Mouse (Mus musculus) layer of hippocampus, adult 2 months (tissue): Measurements from ENCODE around the gene Galk2. TPM values are rescaled to one million over a fixed set of nuclear protein-coding genes. Genes with fewer than 3 reads are reported as not detected.

Experiments used
- DNase-seq, 2 experiments: peaks; one replicate each; pipeline ENCODE4 v3.0.0; 2022; ENCODE audit warnings: low spot score in 2 of 2
- H3K27ac ChIP-seq: fragments of 200-600 bp; 2 replicates; pipeline ENCODE4 v1.8.1; 2022
- H3K4me3 ChIP-seq: fragments of 200-600 bp; 2 replicates; pipeline ENCODE4 v1.8.1; 2022; ENCODE audit warnings: mild to moderate bottlenecking
- CTCF ChIP-seq: fragments of 200-600 bp; conservative IDR thresholded peaks from 2 replicates; pipeline ENCODE4 v1.8.1; 2022; ENCODE audit warnings: antibody characterized with exemption, mild to moderate bottlenecking, moderate library complexity
- total RNA-seq, 2 experiments: library from RNA; stranded (reverse); gene quantifications; 2 replicates each; pipeline ENCODE4 v1.2.3; 2021

The Galk2 gene
- total RNA-seq, 2 experiments from 2014 or later: 25.8 to 26.0 TPM

DNA sequence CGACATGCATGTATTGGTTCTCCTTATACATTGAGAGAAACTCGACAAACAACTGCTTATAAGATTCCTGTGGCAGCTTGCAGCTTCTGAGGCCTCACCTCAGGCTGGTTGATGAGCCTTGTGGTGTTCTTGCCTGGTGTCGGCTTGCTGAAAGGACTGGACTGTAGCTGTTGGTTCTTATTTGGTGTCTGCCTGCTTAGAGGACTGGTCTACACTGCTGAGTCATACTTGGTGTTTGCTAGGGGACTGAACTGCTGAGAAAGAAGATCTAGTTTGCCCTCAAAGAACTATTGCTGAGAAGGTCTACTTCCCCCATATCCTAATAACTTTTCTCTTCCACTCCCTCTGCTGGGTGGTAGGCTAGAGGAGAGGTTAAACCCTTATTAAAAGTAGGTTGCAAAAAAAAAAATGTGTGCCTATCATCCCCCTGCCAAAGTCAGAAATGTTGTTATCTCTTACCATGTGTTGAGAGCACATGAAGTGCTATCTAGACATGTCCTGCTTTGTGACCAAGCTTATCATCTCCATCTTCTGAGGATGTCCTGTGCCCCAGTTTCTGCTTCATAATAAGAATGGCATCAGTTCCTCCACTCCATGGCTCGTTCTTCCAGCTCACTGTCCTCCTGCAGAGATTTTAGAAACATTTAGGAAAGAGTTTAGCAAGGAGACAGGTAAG lies 48.8 kb downstream of the Galk2 start:
- TF ChIP-seq CTCF: no peak

DNA sequence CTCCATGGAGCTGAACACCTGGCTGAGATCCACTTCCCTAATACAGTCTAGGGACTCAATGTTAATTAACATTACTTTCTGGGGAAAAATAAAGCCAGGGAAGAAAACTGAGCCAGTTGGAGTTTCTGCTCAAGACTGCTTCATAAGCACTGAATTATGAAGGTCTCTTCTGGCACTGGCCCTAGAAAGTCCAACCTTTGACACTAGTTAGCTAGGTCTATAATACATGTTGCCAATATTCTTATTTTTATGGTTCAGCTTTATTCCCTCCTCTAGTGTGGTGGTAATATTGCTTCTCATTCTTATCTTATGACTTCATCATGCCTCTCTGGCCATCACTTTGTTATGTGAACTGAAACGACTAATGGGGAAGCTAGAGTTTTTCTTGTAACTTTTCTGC lies 55.3 kb downstream of the Galk2 start:
- Histone ChIP-seq H3K4me3 (no peak overlapping the region), H3K27ac (no peak overlapping the region)
- no peak for DNase-seq
- TF ChIP-seq CTCF: no peak

More for the DNA sequence above, 48.8 kb downstream of the Galk2 start:
- Histone ChIP-seq H3K4me3 (no peak overlapping the region), H3K27ac (no peak overlapping the region)
- no peak for DNase-seq

DNA sequence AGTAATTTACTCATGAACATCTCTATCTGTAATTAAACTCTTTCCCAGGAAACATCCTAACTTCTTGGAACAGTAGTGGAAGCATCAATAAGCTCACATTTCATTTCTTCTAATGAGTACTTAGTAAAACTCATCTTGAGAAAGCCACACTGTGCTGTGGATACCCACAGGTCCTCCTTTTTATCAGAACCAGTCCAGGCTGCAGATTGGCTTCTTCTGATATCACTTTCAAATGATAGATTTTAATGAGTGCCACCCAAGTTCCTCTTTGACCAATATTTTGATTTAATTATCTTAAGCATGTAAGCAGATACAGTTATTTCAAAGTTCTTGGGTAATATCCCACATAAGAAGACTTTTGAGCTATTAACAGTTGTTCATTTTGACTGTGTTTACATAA lies 55.8 kb downstream of the Galk2 start:
- no peak overlapping the region for H3K27ac ChIP-seq
- TF ChIP-seq CTCF: no peak
- DNase-seq: no peak
- no peak overlapping the region for H3K4me3 ChIP-seq

DNA sequence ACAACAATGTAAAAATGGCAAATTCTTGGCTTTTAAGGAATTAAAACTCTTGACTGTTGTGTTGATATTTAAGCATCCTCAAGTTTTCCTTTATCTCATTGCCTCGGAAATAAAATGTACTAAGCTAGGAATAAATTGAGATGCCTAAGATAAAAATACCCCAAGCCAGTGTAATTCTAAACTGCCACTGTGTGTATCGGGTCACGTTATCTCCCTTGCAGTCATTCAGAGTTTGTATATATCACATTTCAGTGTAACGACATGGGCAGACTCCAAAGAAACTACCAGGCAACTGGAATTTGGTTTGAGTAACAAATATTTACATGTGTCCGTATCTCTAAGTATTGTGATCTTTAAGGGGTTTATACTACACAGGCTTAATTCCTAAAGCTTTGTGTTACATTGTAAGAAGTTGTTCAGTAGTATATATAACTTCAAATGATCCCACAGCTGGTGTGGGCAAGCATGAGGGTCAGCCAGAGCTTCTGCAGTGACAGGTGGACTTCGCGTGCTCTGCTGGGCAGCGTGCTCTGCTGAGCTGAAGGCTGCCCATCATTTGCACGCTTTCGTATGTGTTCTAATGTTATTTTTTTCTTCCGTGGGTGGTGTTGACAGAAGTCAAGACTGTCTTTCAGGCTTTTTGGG lies 57.9 kb downstream of the Galk2 start:
- no peak overlapping the region for H3K27ac ChIP-seq
- no peak overlapping the region for H3K4me3 ChIP-seq
- no peak for DNase-seq
- no peak for TF ChIP-seq CTCF

DNA sequence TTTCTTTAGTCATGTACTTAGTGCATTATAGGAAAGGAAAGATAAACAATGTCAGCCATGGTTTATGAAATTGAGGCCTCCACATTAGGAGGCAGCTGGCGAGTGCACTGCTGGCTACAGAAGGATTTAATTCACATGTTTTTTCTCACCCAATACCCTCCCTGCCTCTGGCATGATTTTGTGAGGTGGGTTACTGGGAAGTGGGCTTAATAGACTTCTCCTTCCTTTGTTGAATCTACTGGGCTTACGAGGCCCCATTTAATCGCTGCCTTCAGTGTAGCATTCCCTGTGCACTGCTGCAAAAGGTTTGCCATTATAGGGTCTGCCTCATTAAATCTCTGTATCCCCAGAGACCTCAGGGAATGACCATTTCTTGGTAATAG lies 58.4 kb downstream of the Galk2 start:
- no peak for DNase-seq
- Histone ChIP-seq H3K27ac (no peak overlapping the region), H3K4me3 (no peak overlapping the region)

DNA sequence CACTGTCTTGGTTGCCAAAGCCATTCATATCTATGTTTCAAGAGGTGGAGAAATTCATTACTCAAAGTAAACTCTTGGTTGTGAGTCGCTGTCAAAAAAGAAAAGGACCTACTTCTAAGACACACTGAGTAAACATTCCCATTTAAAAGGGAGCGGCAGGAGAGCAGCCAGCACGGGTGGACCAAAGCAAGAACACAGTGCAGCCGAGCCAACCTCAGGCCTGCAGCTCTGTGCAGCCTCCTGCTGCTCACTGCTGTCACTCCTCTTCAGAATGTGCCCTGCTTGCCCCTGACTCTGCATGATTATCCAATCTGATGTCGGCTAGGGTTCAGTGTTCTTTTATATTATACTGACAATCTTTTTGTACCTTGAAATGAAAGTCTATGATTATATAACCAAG lies 62.4 kb downstream of the Galk2 start:
- no peak overlapping the region for H3K27ac ChIP-seq
- no peak for DNase-seq

More for the DNA sequence above, 58.4 kb downstream of the Galk2 start:
- no peak for TF ChIP-seq CTCF

DNA sequence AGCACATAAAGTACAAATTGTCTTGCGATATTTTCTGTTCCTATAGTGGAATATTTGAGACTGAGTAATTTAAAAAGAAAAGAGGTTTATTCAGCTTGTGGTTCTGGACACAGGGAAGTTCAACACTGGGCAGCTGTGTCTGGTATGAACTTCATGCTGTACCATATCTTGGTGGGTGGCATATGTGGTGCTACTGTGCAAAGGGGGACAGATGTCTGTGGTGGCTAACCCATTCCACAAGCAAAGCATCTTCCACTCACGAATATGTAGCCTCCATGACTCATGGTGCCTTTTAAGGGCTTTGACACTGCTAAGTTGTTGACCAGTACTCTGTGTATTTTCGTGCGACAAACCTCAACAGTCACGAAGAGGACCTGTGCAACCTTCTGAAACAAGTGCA lies 63.2 kb downstream of the Galk2 start:
- Histone ChIP-seq H3K27ac (no peak overlapping the region), H3K4me3 (no peak overlapping the region)
- TF ChIP-seq CTCF: no peak
- DNase-seq: no peak

More for the DNA sequence above, 62.4 kb downstream of the Galk2 start:
- TF ChIP-seq CTCF: no peak
- H3K4me3 ChIP-seq: no peak overlapping the region

DNA sequence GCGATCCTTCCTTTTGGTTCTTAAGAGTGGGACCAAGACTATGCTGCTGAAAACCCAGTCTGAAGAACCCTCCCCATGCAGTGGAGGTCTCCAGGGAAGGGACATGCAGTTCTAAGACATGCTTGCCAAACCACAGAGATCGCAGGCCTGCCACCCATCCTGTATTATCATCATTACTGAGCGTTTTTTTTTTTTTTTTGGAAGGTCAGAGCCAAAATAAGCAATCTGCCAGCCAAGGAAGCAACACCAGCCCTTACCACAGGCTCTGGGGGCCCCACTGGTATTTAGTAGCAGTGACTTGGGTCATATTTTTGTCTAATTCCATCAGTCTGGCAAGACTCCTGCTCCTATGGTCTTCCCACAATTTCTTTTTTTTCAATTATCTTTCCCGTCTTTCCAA lies 64.0 kb downstream of the Galk2 start:
- Histone ChIP-seq H3K4me3 (no peak overlapping the region), H3K27ac (no peak overlapping the region)
- no peak for DNase-seq
- TF ChIP-seq CTCF: no peak

DNA sequence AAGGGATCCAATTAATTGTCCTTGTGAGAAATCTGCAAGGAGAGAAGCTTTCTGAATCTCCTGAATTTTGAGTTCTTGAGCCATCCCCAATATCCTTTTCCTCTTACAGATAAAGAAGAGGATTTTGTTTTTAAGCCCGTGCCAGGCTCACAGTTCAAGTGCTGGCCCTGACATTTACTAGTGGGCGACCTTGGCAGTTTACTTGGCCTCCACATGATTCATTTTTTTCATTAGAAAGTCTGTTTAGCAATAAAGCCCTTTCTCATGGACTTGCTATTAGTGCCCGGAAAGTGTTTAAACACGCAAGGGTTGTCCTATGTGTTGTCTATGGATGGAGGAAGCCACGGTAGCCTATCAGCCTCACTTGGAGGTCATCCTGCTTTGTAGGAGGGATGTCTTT lies 64.4 kb downstream of the Galk2 start:
- no peak overlapping the region for H3K4me3 ChIP-seq
- H3K27ac ChIP-seq: no peak overlapping the region
- TF ChIP-seq CTCF: no peak
- DNase-seq: no peak

DNA sequence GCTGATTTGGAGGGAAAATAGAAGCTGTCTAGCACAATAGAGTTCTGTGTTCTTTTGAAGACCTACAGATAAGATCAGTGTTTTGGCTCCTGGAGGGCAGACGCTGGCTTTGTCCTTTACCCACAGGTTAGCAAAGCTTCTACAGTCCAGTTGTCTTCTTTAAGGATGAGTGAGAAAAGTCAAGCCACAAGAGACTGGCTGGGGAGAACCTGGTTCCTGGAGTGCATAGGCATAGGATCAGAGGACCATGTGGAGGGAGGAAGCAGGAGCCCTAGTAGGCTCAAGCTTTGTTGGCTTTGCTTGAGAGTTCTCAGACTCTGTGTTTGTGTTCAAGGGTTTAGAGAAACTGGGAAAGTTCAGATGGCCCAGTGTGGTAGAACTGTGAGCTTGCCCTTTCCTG lies 65.6 kb downstream of the Galk2 start:
- no peak for DNase-seq
- TF ChIP-seq CTCF: no peak
- Histone ChIP-seq H3K27ac (no peak overlapping the region), H3K4me3 (no peak overlapping the region)

DNA sequence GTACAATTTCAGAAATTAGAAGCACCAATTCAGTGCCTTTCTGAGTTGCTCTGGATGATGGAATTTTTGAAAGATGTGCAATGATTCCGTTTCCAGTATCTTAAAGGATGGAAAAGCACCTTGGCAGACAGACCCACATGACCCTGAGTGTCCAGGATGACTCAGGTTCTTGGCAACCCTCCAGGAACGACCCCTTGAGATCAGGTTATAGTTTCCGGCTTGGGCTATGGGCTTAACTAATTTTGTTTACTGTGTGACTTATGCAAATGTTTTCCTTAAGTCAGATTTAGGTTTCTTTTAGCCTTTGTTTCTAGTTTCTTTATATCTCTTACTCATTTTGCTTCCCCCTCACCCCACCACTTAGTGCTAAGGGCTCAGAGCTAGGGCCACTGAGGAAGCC lies 66.2 kb downstream of the Galk2 start:
- H3K27ac ChIP-seq: no peak overlapping the region
- no peak overlapping the region for H3K4me3 ChIP-seq
- no peak for TF ChIP-seq CTCF
- DNase-seq: no peak

DNA sequence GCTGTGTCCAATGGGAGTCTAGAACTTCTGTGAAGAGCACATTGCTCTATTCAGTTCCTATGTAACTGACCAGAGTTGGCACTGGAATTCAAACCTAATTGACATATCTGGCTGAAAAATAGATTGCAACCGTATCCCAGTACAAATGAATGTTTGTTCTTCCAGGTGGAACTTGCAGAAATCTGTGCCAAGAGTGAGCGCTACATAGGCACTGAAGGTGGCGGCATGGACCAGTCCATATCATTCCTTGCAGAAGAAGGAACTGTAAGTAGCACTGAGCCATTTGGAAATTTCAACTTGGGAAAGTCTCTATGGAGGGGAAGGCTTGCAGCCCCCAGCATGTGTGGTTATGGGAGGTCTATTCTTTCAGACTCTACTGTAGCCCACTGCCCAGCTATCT lies 70.5 kb downstream of the Galk2 start:
- DNase-seq: no peak

DNA sequence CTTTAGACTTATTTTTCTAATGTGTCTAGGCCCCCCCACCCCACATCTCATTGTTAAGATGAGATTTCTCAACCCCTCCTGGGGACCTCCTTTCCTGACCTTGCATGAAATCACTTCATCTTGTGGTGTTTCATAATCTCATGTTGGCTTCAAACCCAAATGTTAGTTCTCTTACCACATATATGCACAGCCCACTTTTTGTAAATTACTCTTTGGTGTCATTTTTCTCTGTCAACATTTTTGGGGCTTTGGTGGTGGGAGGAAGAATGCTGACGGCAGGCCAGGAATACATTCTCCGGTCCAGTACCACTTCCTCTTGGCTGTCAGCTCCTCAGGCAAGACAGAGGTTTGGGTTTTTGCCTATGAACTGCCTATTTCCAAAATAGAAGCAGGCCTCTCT lies 71.0 kb downstream of the Galk2 start:
- no peak for DNase-seq
- no peak overlapping the region for H3K27ac ChIP-seq
- H3K4me3 ChIP-seq: no peak overlapping the region
- TF ChIP-seq CTCF: no peak

More for the DNA sequence above, 70.5 kb downstream of the Galk2 start:
- Histone ChIP-seq H3K4me3 (no peak overlapping the region), H3K27ac (no peak overlapping the region)
- TF ChIP-seq CTCF: no peak

DNA sequence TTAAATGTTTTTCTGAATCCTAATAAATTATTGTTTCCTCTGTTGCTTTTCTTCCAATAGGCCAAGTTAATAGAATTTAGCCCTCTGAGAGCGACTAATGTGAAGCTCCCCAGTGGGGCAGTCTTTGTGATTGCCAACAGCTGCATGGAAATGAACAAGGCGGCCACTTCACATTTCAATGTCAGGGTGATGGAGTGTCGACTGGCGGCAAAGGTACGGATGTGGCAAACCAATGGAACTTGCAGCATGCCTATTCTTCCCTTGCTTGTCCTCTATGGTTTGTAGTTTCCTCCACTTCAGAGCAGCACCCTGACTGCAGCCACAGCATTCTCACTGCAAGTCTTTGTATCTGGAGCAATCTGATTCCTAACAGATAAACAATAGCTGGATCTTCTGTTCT lies 72.3 kb downstream of the Galk2 start:
- DNase-seq: no peak
- no peak overlapping the region for H3K27ac ChIP-seq
- no peak for TF ChIP-seq CTCF
- no peak overlapping the region for H3K4me3 ChIP-seq
